Mouse (Mus musculus) cerebellum, adult 2 months (tissue): ENCODE data around the gene Fam222a. TPM values are rescaled to one million over a fixed set of nuclear protein-coding genes. Genes with fewer than 3 reads are reported as not detected.

Experiments
- DNase-seq, 2 experiments: peaks; one replicate each; pipeline ENCODE4 v3.0.0; 2021
- H3K27ac ChIP-seq: fragments of 200-500 bp; 2 replicates; pipeline ENCODE4 v1.5.1; 2012; ENCODE audit warnings: low read length, control low read depth, inconsistent platforms; ENCODE audit not compliant: insufficient read depth
- H3K27me3 ChIP-seq: fragments of 200-500 bp; 2 replicates; pipeline ENCODE4 v1.6.1; 2012; ENCODE audit warnings: inconsistent platforms, mild to moderate bottlenecking, low read length, moderate library complexity; ENCODE audit not compliant: control insufficient read depth, insufficient read depth
- H3K4me1 ChIP-seq: fragments of 200-500 bp; 2 replicates; pipeline ENCODE4 v1.6.1; 2011; ENCODE audit warnings: low read length; ENCODE audit not compliant: control insufficient read depth, insufficient read depth
- H3K4me3 ChIP-seq: fragments of 200-500 bp; replicated peaks from 2 replicates; pipeline ENCODE3; 2011; ENCODE audit warnings: mild to moderate bottlenecking, low read depth, low read length, control low read depth; ENCODE audit not compliant: insufficient read depth
- CTCF ChIP-seq: fragments of 200-500 bp; IDR thresholded peaks from 2 replicates; pipeline ENCODE4 v1.5.1; 2011; ENCODE audit warnings: low read depth, mild to moderate bottlenecking, control low read depth, low read length, moderate library complexity, borderline replicate concordance; ENCODE audit not compliant: insufficient read depth
- POLR2A ChIP-seq: fragments of 200-500 bp; IDR thresholded peaks from 2 replicates; pipeline ENCODE4 v1.6.1; 2011; ENCODE audit warnings: low read length, control low read depth, borderline replicate concordance; ENCODE audit not compliant: insufficient read depth
- WGBS: fragments of 180-500 bp; shearing (Covaris S2); methylation state at CpG from one replicate; pipeline ENCODE4 v1.1.7; 2018; 5-methylcytosine and 5-hydroxymethylcytosine counted together
- polyA plus RNA-seq: library from polyadenylated mRNA; depleted of rRNA; stranded (reverse); fragments of >200 nt; gene quantifications from 2 replicates; pipeline ENCODE4 v1.2.3, GENCODE M21; 2012

Fam222a gene
- polyA plus RNA-seq, 1 experiment = 18.7 TPM

- 9% methylated on average over 39 of the region's 39 CpGs for WGBS
- no peaks in the 10 kb centered on the region for H3K27me3 ChIP-seq
- peaks cover 34% of the 10 kb centered on the region for H3K4me1 ChIP-seq
- no peak for DNase-seq
- no peak overlapping the region for H3K27ac ChIP-seq
- H3K4me3 ChIP-seq = peak overlapping the region; percentile 49
- no peak for TF ChIP-seq CTCF
- no peak for TF ChIP-seq POLR2A
Measured at GRCm38 (mm10) chr5:114571451-114572030, 3.7 kb downstream of the Fam222a start.

- no peak for TF ChIP-seq CTCF
- no peak for TF ChIP-seq POLR2A
- DNase-seq = no peak
- H3K27ac ChIP-seq = no peak overlapping the region
- no peaks in the 10 kb centered on the region for H3K27me3 ChIP-seq
- WGBS = 69% methylated on average over 2 of the region's 2 CpGs
- H3K4me3 ChIP-seq = no peak overlapping the region
- peaks cover 41% of the 10 kb centered on the region for H3K4me1 ChIP-seq
Measured at GRCm38 (mm10) chr5:114572997-114573396, 5.2 kb downstream of the Fam222a start.

- H3K27ac ChIP-seq = no peak overlapping the region
- no peak overlapping the region for H3K4me3 ChIP-seq
- no peaks in the 10 kb centered on the region for H3K27me3 ChIP-seq
- 76% methylated on average over 12 of the region's 12 CpGs for WGBS
- TF ChIP-seq CTCF = no peak
- TF ChIP-seq POLR2A = no peak
- H3K4me1 ChIP-seq = peaks cover 36% of the 10 kb centered on the region
- no peak for DNase-seq
Measured at GRCm38 (mm10) chr5:114573920-114574628, 6.3 kb downstream of the Fam222a start.

- Histone ChIP-seq H3K4me3 (no peak overlapping the region), H3K27ac (no peak overlapping the region), H3K4me1 (peaks cover 32% of the 10 kb centered on the region), H3K27me3 (no peaks in the 10 kb centered on the region)
- WGBS = 73% methylated on average over 11 of the region's 11 CpGs
- no peak for DNase-seq
- TF ChIP-seq POLR2A (no peak), CTCF (no peak)
Measured at GRCm38 (mm10) chr5:114575010-114575409, 7.2 kb downstream of the Fam222a start.

- WGBS = 11% methylated on average over 7 of the region's 7 CpGs
- DNase-seq = peak; percentile 67 to 80
- no peak overlapping the region for H3K4me3 ChIP-seq
- H3K27ac ChIP-seq = no peak overlapping the region
- TF ChIP-seq CTCF = no peak
- no peak for TF ChIP-seq POLR2A
- peaks cover 29% of the 10 kb centered on the region for H3K4me1 ChIP-seq
- H3K27me3 ChIP-seq = no peaks in the 10 kb centered on the region
Measured at GRCm38 (mm10) chr5:114575530-114575929, 7.7 kb downstream of the Fam222a start.

GRCm38 (mm10) chr5:114575986-114576605, 8.3 kb downstream of the Fam222a start:
- no peak overlapping the region for H3K27ac ChIP-seq
- H3K27me3 ChIP-seq = no peaks in the 10 kb centered on the region
- DNase-seq = no peak
- no peak for TF ChIP-seq CTCF
- TF ChIP-seq POLR2A = no peak
- H3K4me3 ChIP-seq = no peak overlapping the region
- 37% methylated on average over 16 of the region's 16 CpGs for WGBS
- peaks cover 25% of the 10 kb centered on the region for H3K4me1 ChIP-seq

- no peaks in the 10 kb centered on the region for H3K27me3 ChIP-seq
- H3K4me1 ChIP-seq = peaks cover 23% of the 10 kb centered on the region
- no peak for DNase-seq
- TF ChIP-seq CTCF = no peak
- WGBS = 68% methylated on average over 20 of the region's 20 CpGs
- no peak overlapping the region for H3K4me3 ChIP-seq
- H3K27ac ChIP-seq = no peak overlapping the region
Measured at GRCm38 (mm10) chr5:114578361-114578760, 10.5 kb downstream of the Fam222a start.
